Mouse (Mus musculus): ENCODE data around the gene Pxn. TPM values are rescaled to one million over a fixed set of nuclear protein-coding genes. Genes with fewer than 3 reads are reported as not detected.
"Not testable (repeated sequence)": the region's sequence is repeated elsewhere in the genome, so short reads cannot be mapped to it uniquely, and the experiment has no call there.

The Pxn gene
- polyA plus RNA-seq, 1 experiment from 2014 or later, result 44.5 TPM

DNA sequence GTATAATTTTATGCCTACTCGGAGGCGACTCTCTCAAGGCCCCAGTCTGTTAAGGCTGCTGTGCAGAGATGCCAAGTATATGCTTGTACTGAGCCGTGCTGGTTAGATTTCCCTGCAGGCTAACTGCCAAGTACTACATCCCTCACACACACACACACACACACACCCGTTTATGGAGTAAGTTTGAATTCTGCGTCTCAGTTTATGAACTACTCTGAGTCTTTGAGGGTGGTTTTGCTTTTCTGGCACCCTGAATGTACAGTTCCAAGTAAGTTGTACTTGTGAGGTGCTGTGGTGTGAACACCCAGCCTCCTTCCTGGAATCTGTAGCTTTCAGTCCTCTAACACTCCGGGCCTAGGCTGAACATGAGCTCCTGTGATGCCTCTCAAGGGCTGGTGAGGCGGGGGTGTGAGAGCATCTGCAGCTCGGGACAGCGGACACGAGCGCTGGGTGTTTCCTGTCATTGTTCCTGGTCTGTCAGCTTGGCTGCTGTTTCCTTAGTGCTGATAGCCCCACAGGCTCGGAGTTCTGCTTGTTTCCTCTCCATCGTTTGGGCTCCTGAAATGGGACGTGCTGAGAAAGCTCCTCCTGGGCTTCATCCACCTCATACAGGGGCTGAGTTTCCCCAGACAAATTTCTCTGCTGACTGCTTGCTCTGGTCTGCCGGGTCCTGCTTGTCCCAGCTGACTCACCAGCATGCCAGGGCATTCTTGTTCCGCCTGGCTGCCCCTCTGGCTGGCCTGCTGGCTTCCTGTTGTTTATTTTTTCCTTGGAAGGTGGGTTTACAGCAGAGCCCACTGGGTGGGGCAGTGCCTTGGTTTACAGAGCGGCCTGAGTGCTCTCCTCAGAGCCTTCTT lies 66.4 kb downstream of the Pxn start:
- Histone ChIP-seq H3K9ac (ENCODE audit: low read length) (0 out of 2 replicates have a peak overlapping the region, but pooled peaks have one; percentile 15), H3K36me3 (ENCODE audit: control insufficient read depth, insufficient read depth, low read length) (peaks cover 20% of the 10 kb centered on the region), H3K9me3 (replicated peaks; ENCODE audit: control insufficient read depth, low read length) (no peaks in the 10 kb centered on the region), H3K27ac (ENCODE audit: low read length) (peak overlapping the region; percentile 60), H3K27me3 (ENCODE audit: control insufficient read depth, insufficient read depth, low read length) (no peaks in the 10 kb centered on the region), H3K4me2 (ENCODE audit: low read depth, low read length) (no peak overlapping the region), H3K4me3 (replicated peaks; ENCODE audit: low read length) (no peak overlapping the region), H3K4me1 (ENCODE audit: control insufficient read depth, insufficient read depth, low read length) (0 out of 2 replicates have a peak, but pooled peaks cover 2% of the 10 kb centered on the region)
- 55% methylated on average over 17 of the region's 17 CpGs for WGBS
- ATAC-seq (ENCODE audit: insufficient read depth, low FRiP score), result peak; percentile 16; the same call in 1 of the 2 replicates

DNA sequence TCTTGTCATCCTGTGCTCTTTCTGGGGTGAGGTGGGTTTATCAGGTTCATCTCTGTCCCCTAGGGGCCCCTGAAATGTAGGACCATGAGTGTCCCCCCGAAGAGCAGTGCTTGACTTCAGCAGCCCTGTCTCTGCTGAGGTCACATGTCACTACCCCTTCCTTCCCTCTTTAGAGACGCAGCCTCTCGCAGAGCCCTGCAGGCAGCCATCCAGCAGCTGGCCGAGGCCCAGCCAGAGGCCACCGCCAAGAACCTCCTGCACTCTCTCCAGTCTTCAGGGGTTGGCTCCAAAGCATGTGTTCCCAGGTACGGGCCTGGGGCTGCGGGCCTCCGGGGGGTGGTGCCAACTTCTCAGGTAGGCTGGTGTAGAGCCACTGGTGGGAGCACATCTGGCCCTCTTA lies 68.5 kb downstream of the Pxn start:
- H3K36me3 ChIP-seq (ENCODE audit: control insufficient read depth, insufficient read depth, low read length), result peaks cover 27% of the 10 kb centered on the region
- no peaks in the 10 kb centered on the region for H3K9me3 ChIP-seq (replicated peaks; ENCODE audit: control insufficient read depth, low read length)

DNA sequence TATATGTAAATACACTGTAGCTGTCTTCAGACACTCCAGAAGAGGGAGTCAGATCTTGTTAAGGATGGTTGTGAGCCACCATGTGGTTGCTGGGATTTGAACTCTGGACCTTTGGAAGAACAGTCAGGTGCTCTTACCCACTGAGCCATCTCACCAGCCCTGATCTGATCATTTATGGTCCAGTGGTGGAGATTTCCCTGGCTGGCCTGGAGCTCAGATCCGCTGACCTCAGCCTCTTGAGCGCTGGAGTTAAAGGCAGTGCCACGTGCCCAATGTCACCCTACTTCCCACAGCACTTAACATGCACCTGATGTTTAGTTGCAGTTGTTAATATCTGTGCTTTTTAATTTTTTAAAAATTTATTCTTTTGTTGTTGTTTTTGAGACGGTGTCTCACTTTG lies 71.2 kb downstream of the Pxn start:
- H3K36me3 ChIP-seq (ENCODE audit: control insufficient read depth, insufficient read depth, low read length), result peaks cover 48% of the 10 kb centered on the region
- H3K27ac ChIP-seq (ENCODE audit: low read length); ATAC-seq (ENCODE audit: insufficient read depth, low FRiP score); H3K4me3 ChIP-seq (replicated peaks; ENCODE audit: low read length); H3K9ac ChIP-seq (ENCODE audit: low read length); H3K27me3 ChIP-seq (ENCODE audit: control insufficient read depth, insufficient read depth, low read length); H3K4me2 ChIP-seq (ENCODE audit: low read depth, low read length); H3K9me3 ChIP-seq (replicated peaks; ENCODE audit: control insufficient read depth, low read length); H3K4me1 ChIP-seq (ENCODE audit: control insufficient read depth, insufficient read depth, low read length): not testable (repeated sequence)
- 94% methylated on average over 4 of the region's 4 CpGs for WGBS

More for the DNA sequence above, 68.5 kb downstream of the Pxn start:
- ATAC-seq (ENCODE audit: insufficient read depth, low FRiP score), result no peak
- H3K4me3 ChIP-seq (replicated peaks; ENCODE audit: low read length), result no peak overlapping the region
- 0 out of 2 replicates have a peak, but pooled peaks cover 2% of the 10 kb centered on the region for H3K4me1 ChIP-seq (ENCODE audit: control insufficient read depth, insufficient read depth, low read length)
- no peak overlapping the region for H3K27ac ChIP-seq (ENCODE audit: low read length)
- no peak overlapping the region for H3K9ac ChIP-seq (ENCODE audit: low read length)
- no peak overlapping the region for H3K4me2 ChIP-seq (ENCODE audit: low read depth, low read length)
- no peaks in the 10 kb centered on the region for H3K27me3 ChIP-seq (ENCODE audit: control insufficient read depth, insufficient read depth, low read length)
- WGBS, result 87% methylated on average over 8 of the region's 8 CpGs

DNA sequence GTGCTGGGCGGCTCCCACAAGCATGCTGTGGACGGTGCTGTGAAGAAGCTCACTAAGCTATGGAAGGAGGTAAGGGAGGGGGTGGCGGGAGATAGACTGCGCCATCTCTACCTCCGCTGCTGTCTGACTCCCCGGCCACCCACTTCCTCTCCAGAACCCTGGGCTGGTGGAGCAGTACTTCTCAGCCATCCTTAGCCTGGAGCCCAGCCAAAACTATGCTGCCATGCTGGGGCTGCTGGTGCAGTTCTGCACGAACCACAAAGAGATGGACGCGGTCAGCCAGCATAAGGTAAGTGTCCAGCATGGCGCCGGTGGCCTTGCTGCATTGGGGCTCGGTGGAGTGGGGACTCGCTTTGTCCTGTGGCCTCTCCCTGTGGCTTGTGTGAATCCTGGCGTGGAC lies 72.4 kb downstream of the Pxn start:
- Histone ChIP-seq H3K36me3 (ENCODE audit: control insufficient read depth, insufficient read depth, low read length) (peaks cover 56% of the 10 kb centered on the region), H3K9ac (ENCODE audit: low read length) (no peak overlapping the region), H3K4me3 (replicated peaks; ENCODE audit: low read length) (no peak overlapping the region), H3K27ac (ENCODE audit: low read length) (no peak overlapping the region), H3K9me3 (replicated peaks; ENCODE audit: control insufficient read depth, low read length) (peaks cover 10% of the 10 kb centered on the region), H3K4me2 (ENCODE audit: low read depth, low read length) (no peak overlapping the region), H3K27me3 (ENCODE audit: control insufficient read depth, insufficient read depth, low read length) (no peaks in the 10 kb centered on the region), H3K4me1 (ENCODE audit: control insufficient read depth, insufficient read depth, low read length) (no peaks in the 10 kb centered on the region)
- no peak for ATAC-seq (ENCODE audit: insufficient read depth, low FRiP score)
- WGBS, result 92% methylated on average over 14 of the region's 14 CpGs

DNA sequence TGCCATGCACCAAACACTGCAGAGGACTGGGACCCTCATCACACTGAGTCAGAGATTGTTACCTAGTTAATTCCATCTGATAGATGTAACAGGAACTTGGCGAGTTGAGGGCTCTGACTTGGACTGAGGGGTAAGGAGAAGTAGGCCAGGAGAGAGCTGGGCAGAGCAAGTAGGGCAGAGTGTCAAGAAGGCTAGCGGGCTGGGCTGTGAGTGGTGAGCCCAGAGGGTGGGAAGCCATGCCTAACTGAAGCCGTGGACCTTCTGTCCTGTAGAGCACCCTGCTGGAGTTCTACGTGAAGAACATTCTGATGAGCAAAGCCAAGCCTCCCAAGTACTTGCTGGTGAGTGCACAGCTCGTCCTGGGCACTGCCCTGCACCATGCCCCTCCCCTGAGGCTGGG lies 72.9 kb downstream of the Pxn start:
- Histone ChIP-seq H3K27ac (ENCODE audit: low read length) (no peak overlapping the region), H3K4me1 (ENCODE audit: control insufficient read depth, insufficient read depth, low read length) (no peaks in the 10 kb centered on the region), H3K4me3 (replicated peaks; ENCODE audit: low read length) (no peak overlapping the region), H3K9me3 (replicated peaks; ENCODE audit: control insufficient read depth, low read length) (peaks cover 10% of the 10 kb centered on the region), H3K9ac (ENCODE audit: low read length) (no peak overlapping the region), H3K36me3 (ENCODE audit: control insufficient read depth, insufficient read depth, low read length) (peaks cover 56% of the 10 kb centered on the region), H3K4me2 (ENCODE audit: low read depth, low read length) (no peak overlapping the region), H3K27me3 (ENCODE audit: control insufficient read depth, insufficient read depth, low read length) (no peaks in the 10 kb centered on the region)
- ATAC-seq (ENCODE audit: insufficient read depth, low FRiP score), result no peak
- 86% methylated on average over 5 of the region's 5 CpGs for WGBS

DNA sequence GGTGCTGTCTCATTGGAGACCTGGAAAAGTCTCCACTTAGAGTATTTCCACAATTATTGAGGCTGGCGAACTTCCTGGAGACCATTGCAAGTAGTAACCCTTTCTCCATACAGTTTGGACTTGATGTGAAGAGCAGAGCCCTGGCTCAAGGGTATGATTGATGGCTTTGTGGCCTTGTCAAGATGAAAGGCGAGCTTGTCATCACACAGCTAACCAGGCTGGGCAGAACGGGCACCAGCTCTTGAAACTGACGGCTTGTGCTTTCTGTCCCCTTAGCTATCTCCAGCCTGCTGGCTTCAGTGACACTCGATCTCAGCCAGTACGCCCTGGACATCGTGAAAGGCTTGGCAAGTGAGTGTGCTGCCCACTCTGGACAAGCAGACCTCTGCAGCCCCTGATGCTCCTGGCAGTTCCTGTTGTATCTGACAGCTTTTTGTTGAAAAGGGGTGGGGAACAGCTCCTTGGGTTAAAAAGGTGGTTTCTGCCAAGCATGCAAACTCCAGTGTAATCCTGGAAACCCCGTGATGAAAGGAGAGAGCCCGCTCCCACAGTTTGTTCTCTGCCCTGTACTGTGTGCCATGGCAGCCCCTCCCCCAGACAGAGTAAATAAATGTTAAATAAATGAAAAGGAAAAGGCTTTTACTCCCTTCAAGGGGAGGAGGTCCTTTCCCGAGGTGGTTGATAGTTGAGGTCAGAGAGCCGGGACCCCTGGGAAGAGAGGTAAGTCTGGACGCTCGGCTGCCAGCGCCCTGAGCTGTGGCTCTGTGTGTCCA lies 73.9 kb downstream of the Pxn start:
- 73% methylated on average over 14 of the region's 14 CpGs for WGBS
- no peaks in the 10 kb centered on the region for H3K27me3 ChIP-seq (ENCODE audit: control insufficient read depth, insufficient read depth, low read length)
- peaks cover 10% of the 10 kb centered on the region for H3K9me3 ChIP-seq (replicated peaks; ENCODE audit: control insufficient read depth, low read length)
- no peak overlapping the region for H3K9ac ChIP-seq (ENCODE audit: low read length)
- no peak overlapping the region for H3K27ac ChIP-seq (ENCODE audit: low read length)
- no peaks in the 10 kb centered on the region for H3K4me1 ChIP-seq (ENCODE audit: control insufficient read depth, insufficient read depth, low read length)
- no peak overlapping the region for H3K4me2 ChIP-seq (ENCODE audit: low read depth, low read length)
- no peak for ATAC-seq (ENCODE audit: insufficient read depth, low FRiP score)
- H3K36me3 ChIP-seq (ENCODE audit: control insufficient read depth, insufficient read depth, low read length), result peaks cover 50% of the 10 kb centered on the region
- H3K4me3 ChIP-seq (replicated peaks; ENCODE audit: low read length), result no peak overlapping the region

DNA sequence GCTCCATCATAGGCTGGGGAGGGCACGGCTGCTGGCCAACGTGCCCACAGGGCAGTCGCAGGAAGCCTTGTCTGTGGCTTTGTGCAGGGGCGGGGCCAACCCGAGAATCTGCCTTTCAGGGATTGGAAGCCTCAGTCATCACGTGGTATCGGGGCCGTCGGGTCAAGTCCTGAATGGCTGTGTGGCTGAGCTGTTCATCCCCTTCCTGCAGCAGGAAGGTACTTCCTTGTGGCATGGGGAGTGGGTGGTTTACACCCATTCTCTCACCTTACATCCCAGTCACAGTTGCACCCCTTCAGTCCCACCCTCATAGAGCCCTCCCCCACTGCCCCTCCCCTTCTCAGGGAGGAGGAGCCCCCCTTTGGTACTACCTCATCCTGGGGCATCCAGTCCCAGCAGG lies 75.2 kb downstream of the Pxn start:
- Histone ChIP-seq H3K36me3 (ENCODE audit: control insufficient read depth, insufficient read depth, low read length) (peaks cover 45% of the 10 kb centered on the region), H3K4me1 (ENCODE audit: control insufficient read depth, insufficient read depth, low read length) (no peaks in the 10 kb centered on the region), H3K27ac (ENCODE audit: low read length) (no peak overlapping the region), H3K9ac (ENCODE audit: low read length) (no peak overlapping the region), H3K9me3 (replicated peaks; ENCODE audit: control insufficient read depth, low read length) (peaks cover 10% of the 10 kb centered on the region), H3K27me3 (ENCODE audit: control insufficient read depth, insufficient read depth, low read length) (no peaks in the 10 kb centered on the region), H3K4me3 (replicated peaks; ENCODE audit: low read length) (no peak overlapping the region), H3K4me2 (ENCODE audit: low read depth, low read length) (no peak overlapping the region)
- 95% methylated on average over 9 of the region's 9 CpGs for WGBS
- no peak for ATAC-seq (ENCODE audit: insufficient read depth, low FRiP score)

DNA sequence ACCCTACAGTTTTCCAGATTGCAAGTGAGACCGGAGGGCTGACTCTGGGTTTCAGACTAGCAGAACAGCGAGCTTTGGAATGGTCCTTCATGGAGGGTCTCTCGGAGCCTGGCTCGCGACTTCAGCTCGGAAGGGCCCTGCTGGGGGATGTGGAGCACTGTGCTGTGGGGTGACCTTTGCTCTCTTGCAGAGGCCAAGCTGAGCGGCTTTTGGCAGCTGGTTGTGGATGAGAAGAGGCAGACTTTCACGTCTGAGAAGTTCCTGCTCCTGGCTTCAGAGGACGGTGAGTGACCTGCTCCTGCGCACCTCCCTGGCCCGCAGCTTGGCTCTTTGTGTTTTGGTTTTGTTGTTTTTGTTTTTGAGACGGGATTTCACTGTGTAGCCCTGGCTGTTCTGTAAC lies 79.1 kb downstream of the Pxn start:
- Histone ChIP-seq H3K4me3 (replicated peaks; ENCODE audit: low read length) (no peak overlapping the region), H3K9me3 (replicated peaks; ENCODE audit: control insufficient read depth, low read length) (peaks cover 10% of the 10 kb centered on the region), H3K4me1 (ENCODE audit: control insufficient read depth, insufficient read depth, low read length) (no peaks in the 10 kb centered on the region), H3K4me2 (ENCODE audit: low read depth, low read length) (no peak overlapping the region), H3K27me3 (ENCODE audit: control insufficient read depth, insufficient read depth, low read length) (no peaks in the 10 kb centered on the region), H3K9ac (ENCODE audit: low read length) (no peak overlapping the region), H3K27ac (ENCODE audit: low read length) (no peak overlapping the region), H3K36me3 (ENCODE audit: control insufficient read depth, insufficient read depth, low read length) (peaks cover 47% of the 10 kb centered on the region)
- no peak for ATAC-seq (ENCODE audit: insufficient read depth, low FRiP score)
- 82% methylated on average over 12 of the region's 12 CpGs for WGBS

DNA sequence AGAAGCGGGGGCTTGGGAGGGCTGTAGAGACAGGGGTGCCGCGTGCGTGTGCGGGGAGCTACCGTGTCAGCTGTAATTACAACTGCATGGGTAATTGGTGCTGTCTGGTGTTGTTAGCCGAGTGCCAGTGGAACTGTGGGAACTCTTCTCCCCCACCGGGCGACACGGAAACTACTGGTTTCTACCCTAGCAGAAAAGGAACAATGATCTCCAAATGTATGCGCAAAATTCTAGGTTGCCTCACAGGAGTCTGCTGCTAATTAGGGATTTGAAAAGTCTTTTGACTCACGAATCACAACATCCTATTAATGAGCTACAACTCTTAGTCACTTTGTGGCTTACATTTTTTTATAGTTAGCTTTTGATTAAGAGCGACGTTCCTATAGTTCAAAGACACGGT lies 79.7 kb downstream of the Pxn start:
- Histone ChIP-seq H3K4me2 (ENCODE audit: low read depth, low read length) (no peak overlapping the region), H3K9me3 (replicated peaks; ENCODE audit: control insufficient read depth, low read length) (peaks cover 10% of the 10 kb centered on the region), H3K27me3 (ENCODE audit: control insufficient read depth, insufficient read depth, low read length) (no peaks in the 10 kb centered on the region), H3K4me3 (replicated peaks; ENCODE audit: low read length) (no peak overlapping the region), H3K4me1 (ENCODE audit: control insufficient read depth, insufficient read depth, low read length) (no peaks in the 10 kb centered on the region), H3K9ac (ENCODE audit: low read length) (no peak overlapping the region), H3K36me3 (ENCODE audit: control insufficient read depth, insufficient read depth, low read length) (peaks cover 41% of the 10 kb centered on the region), H3K27ac (ENCODE audit: low read length) (no peak overlapping the region)
- ATAC-seq (ENCODE audit: insufficient read depth, low FRiP score), result no peak
- WGBS, result 93% methylated on average over 15 of the region's 15 CpGs

Measured in stomach, embryonic 16.5 days (tissue).